Mouse (Mus musculus): ENCODE results near the gene 1700028P14Rik.
"Not testable (repeated sequence)": the region's sequence is repeated elsewhere in the genome, so short reads cannot be mapped to it uniquely, and the experiment has no call there.

1700028P14Rik gene

GRCm38 (mm10) chr19:23652644-23653043 lies at the start of gene 1700028P14Rik:
Gene 1700028P14Rik, minus strand, starts transcription at chr19:23652812.
- in situ Hi-C loops (cut with MseI, MboI), result no loop called here

GRCm38 (mm10) chr19:23699131-23699530 lies 46.5 kb upstream of the 1700028P14Rik start:
- in situ Hi-C loops (cut with MseI, MboI), result no loop called here

- in situ Hi-C loops (cut with MseI, MboI), result no loop called here
Observed at GRCm38 (mm10) chr19:23698366-23698765, 45.8 kb upstream of the 1700028P14Rik start.

- in situ Hi-C loops (cut with MseI, MboI), result no loop called here
Observed at GRCm38 (mm10) chr19:23697861-23698260, 45.2 kb upstream of the 1700028P14Rik start.

- in situ Hi-C loops (cut with MseI, MboI), result no loop called here
Observed at GRCm38 (mm10) chr19:23694344-23694743, 41.7 kb upstream of the 1700028P14Rik start.

- in situ Hi-C loops (cut with MseI, MboI), result no loop called here
Observed at GRCm38 (mm10) chr19:23688421-23688946, 35.9 kb upstream of the 1700028P14Rik start.

GRCm38 (mm10) chr19:23687296-23688021 lies 34.8 kb upstream of the 1700028P14Rik start, which contains the start of gene Ptar1:
Gene Ptar1, plus strand, starts transcription at chr19:23687429.
- in situ Hi-C loops (cut with MseI, MboI), result no loop called here

GRCm38 (mm10) chr19:23686962-23687295 lies 34.3 kb upstream of the 1700028P14Rik start:
- in situ Hi-C loops (cut with MseI, MboI), result no loop called here

GRCm38 (mm10) chr19:23675656-23676055 lies 23.0 kb upstream of the 1700028P14Rik start:
- in situ Hi-C loops (cut with MseI, MboI), result not testable (repeated sequence)

- in situ Hi-C loops (cut with MseI, MboI), result no loop called here
Observed at GRCm38 (mm10) chr19:23673021-23673420, 20.4 kb upstream of the 1700028P14Rik start.

GRCm38 (mm10) chr19:23668142-23668655 lies 15.6 kb upstream of the 1700028P14Rik start:
- in situ Hi-C loops (cut with MseI, MboI), result no loop called here

- in situ Hi-C loops (cut with MseI, MboI), result no loop called here
Observed at GRCm38 (mm10) chr19:23664083-23664482, 11.5 kb upstream of the 1700028P14Rik start.

GRCm38 (mm10) chr19:23658350-23658749 lies 5.7 kb upstream of the 1700028P14Rik start:
- in situ Hi-C loops (cut with MseI, MboI), result no loop called here

- in situ Hi-C loops (cut with MseI, MboI), result no loop called here
Observed at GRCm38 (mm10) chr19:23657261-23657932, 4.8 kb upstream of the 1700028P14Rik start.

GRCm38 (mm10) chr19:23653154-23653553 lies 542 bp upstream of the 1700028P14Rik start:
- in situ Hi-C loops (cut with MseI, MboI), result no loop called here

GRCm38 (mm10) chr19:23647308-23647707 lies 5.3 kb downstream of the 1700028P14Rik start:
- in situ Hi-C loops (cut with MseI, MboI), result no loop called here

GRCm38 (mm10) chr19:23645347-23645746 lies 7.3 kb downstream of the 1700028P14Rik start:
- in situ Hi-C loops (cut with MseI, MboI), result no loop called here

GRCm38 (mm10) chr19:23643819-23644218 lies 8.8 kb downstream of the 1700028P14Rik start:
- in situ Hi-C loops (cut with MseI, MboI), result no loop called here

GRCm38 (mm10) chr19:23636786-23637185 lies 15.8 kb downstream of the 1700028P14Rik start:
- in situ Hi-C loops (cut with MseI, MboI), result no loop called here

- in situ Hi-C loops (cut with MseI, MboI), result no loop called here
Observed at GRCm38 (mm10) chr19:23631611-23632492, 20.8 kb downstream of the 1700028P14Rik start.

GRCm38 (mm10) chr19:23614268-23614667 lies 38.3 kb downstream of the 1700028P14Rik start:
- in situ Hi-C loops (cut with MseI, MboI), result no loop called here

- in situ Hi-C loops (cut with MseI, MboI), result no loop called here
Observed at GRCm38 (mm10) chr19:23609724-23610123, 42.9 kb downstream of the 1700028P14Rik start.

All from mouse trophoblast stem cell (cell line).